In the genomic region with DNA sequence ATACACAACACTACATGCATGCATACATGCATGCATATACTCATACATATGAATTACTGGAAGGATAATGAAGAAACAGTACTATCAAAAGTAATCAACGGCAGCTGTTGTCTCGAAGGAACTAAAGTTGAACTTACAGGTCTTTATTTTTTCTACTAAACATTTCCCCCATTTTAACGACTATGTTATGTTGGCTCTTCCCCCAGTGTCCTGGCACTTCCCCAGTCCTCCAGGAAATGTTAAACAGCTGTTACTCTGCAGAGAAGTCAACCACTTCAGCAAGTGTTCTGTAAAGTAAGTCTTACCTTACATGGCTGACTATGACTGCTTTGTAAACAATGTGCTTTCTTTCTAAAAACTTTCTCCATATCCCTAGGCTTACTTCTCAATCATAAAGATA, we compare ENCODE assay signal across 15 mouse cellular contexts. TPM values are rescaled to one million over a fixed set of nuclear protein-coding genes. Genes with fewer than 3 reads are reported as not detected.
DNase-seq lines count a peak whose midpoint lies in the region; ATAC-seq and TF ChIP-seq lines count a peak whose summit lies in the region.
"Had no signal": no experiment of that assay in that cellular context is flagged by ENCODE, and none has a peak within 500 bp of the region (broad histone marks: within the 10 kb centered on the region; RNA-seq: fewer than 3 reads in every experiment).

No protein-coding gene starts in this region.

- no peak for TF ChIP-seq EP300 in stomach, postnatal 0 days (optimal IDR thresholded peaks at IDR 0.05)

- peak; percentile 40 for DNase-seq in heart, adult 11 months
- DNase-seq in heart, postnatal 14 days = no peak
- peak; percentile 71 for DNase-seq in kidney, postnatal 0 days (ENCODE audit: low spot score)
- DNase-seq in kidney, adult 18-20 months = no peak
- DNase-seq in lung, postnatal 36 days = peak; percentile 20
- DNase-seq in lung, postnatal 10 days = no peak
- DNase-seq in stomach, postnatal 0 days (ENCODE audit: low spot score) = no peak
- DNase-seq in left cerebral cortex, adult 11 months (ENCODE audit: low spot score) = no peak
- DNase-seq: adrenal gland, postnatal 36 days; cerebellum, postnatal 10 days; thymus, adult 2 months had no signal

- no peak for TF ChIP-seq CTCF in kidney, postnatal 0 days (IDR thresholded peaks at IDR 0.05; ENCODE audit: low read depth)
- TF ChIP-seq CTCF in stomach, postnatal 0 days (IDR thresholded peaks at IDR 0.05; ENCODE audit: low read depth) = no peak

- WGBS in kidney, postnatal 0 days = 42% methylated on average over 3 of the region's 3 CpGs
- 27% methylated on average over 3 of the region's 3 CpGs for WGBS in stomach, postnatal 0 days

- intact Hi-C loops in heart, postnatal 14 days (cut with DNase I) = loop anchor here (1.0 to 5.0 kb wide), 2 partner anchors 54 to 351 kb away; no protein-coding TSS in a partner anchor

- H3K4me2 ChIP-seq in kidney, postnatal 0 days (ENCODE audit: low read length) = no peak overlapping the region
- no peak overlapping the region for H3K4me2 ChIP-seq in stomach, postnatal 0 days (replicated peaks; ENCODE audit: low read depth)
- H3K4me2 ChIP-seq: neural tube, embryonic 13.5 days had no signal

- no peak for ATAC-seq in kidney, postnatal 0 days (replicated peaks; ENCODE audit: low FRiP score, low read depth)
- peak; percentile 8; the same call in 1 of the 2 replicates for ATAC-seq in stomach, postnatal 0 days (ENCODE audit: low FRiP score, low TSS enrichment)
- ATAC-seq: activated CD4-positive, CD25-positive, alpha-beta regulatory T cell, adult 4 months had no signal

- H3K4me1 ChIP-seq in kidney, postnatal 0 days (replicated peaks; ENCODE audit: insufficient read depth, low read length) = no peaks in the 10 kb centered on the region
- H3K4me1 ChIP-seq in stomach, postnatal 0 days (replicated peaks; ENCODE audit: control insufficient read depth, insufficient read depth) = no peaks in the 10 kb centered on the region; the same call in 1 of the 2 replicates

- no peak overlapping the region for H3K4me3 ChIP-seq in kidney, postnatal 0 days (replicated peaks; ENCODE audit: low read depth, low read length)
- no peak overlapping the region for H3K4me3 ChIP-seq in stomach, postnatal 0 days (ENCODE audit: low read depth, low read length)
- H3K4me3 ChIP-seq: neural tube, embryonic 13.5 days had no signal

- H3K9me3 ChIP-seq in kidney, postnatal 0 days (replicated peaks; ENCODE audit: low read length) = no peaks in the 10 kb centered on the region
- no peaks in the 10 kb centered on the region for H3K9me3 ChIP-seq in stomach, postnatal 0 days (ENCODE audit: control insufficient read depth, low read length)
- H3K9me3 ChIP-seq: neural tube, embryonic 13.5 days had no signal

- H3K27me3 ChIP-seq in kidney, postnatal 0 days (ENCODE audit: insufficient read depth, low read length) = no peaks in the 10 kb centered on the region
- no peaks in the 10 kb centered on the region for H3K27me3 ChIP-seq in stomach, postnatal 0 days (ENCODE audit: control insufficient read depth, insufficient read depth, low read length)
- H3K27me3 ChIP-seq: CH12.LX; neural tube, embryonic 13.5 days had no signal

- no peak overlapping the region for H3K27ac ChIP-seq in kidney, postnatal 0 days
- H3K27ac ChIP-seq in stomach, postnatal 0 days (replicated peaks) = peak overlapping the region; percentile 65; the same call in 1 of the 2 replicates
- H3K27ac ChIP-seq: liver, embryonic 14.5 days had no signal

- no peaks in the 10 kb centered on the region for H3K36me3 ChIP-seq in kidney, postnatal 0 days (ENCODE audit: insufficient read depth, low read length)
- no peaks in the 10 kb centered on the region for H3K36me3 ChIP-seq in stomach, postnatal 0 days (ENCODE audit: control insufficient read depth, insufficient read depth, low read length)
- H3K36me3 ChIP-seq: neural tube, embryonic 13.5 days had no signal

- no peak overlapping the region for H3K9ac ChIP-seq in kidney, postnatal 0 days (ENCODE audit: low read depth, low read length)
- no peak overlapping the region for H3K9ac ChIP-seq in stomach, postnatal 0 days (ENCODE audit: low read length)
- H3K9ac ChIP-seq: liver, embryonic 14.5 days; neural tube, embryonic 13.5 days had no signal

RNA-seq across cellular contexts. Expression of a gene that starts 9.1 kb away (rescaled TPM):
- under 1 TPM; 0.33 to 0.61 TPM for total RNA-seq in heart, postnatal 14 days (2021)
- polyA plus RNA-seq in kidney, postnatal 0 days (2015; fragmentation: Nextera tagmentation; extraction: Ambion mirVana) = 1.0 and 1.4 TPM in 2 replicates
- polyA plus RNA-seq in stomach, postnatal 0 days (2015; fragmentation: Nextera tagmentation; extraction: Ambion mirVana) = 0.46 and 0.51 TPM in 2 replicates

Comparison
In these comparisons a context has a peak if more than half of its experiments do, and no peak if none do; other contexts are left out.
1. DNase-seq: peak in heart, adult 11 months (single experiment), kidney, postnatal 0 days (single experiment) and lung, postnatal 36 days (single experiment); none in heart, postnatal 14 days (0 of 2), kidney, adult 18-20 months (single experiment), lung, postnatal 10 days (single experiment), stomach, postnatal 0 days (single experiment) and left cerebral cortex, adult 11 months (single experiment).